Mouse (Mus musculus) spleen, adult 2 months (tissue): ENCODE data around the gene Klhl8. TPM values are rescaled to one million over a fixed set of nuclear protein-coding genes. Genes with fewer than 3 reads are reported as not detected.

ENCODE experiments used
- DNase-seq, 2 experiments: peaks; one replicate each; pipeline versions ENCODE4 v3.0.0 to v3.0.0-alpha.2; 2012 to 2021; ENCODE audit warnings: low spot score in 2 of 2, low read depth in 1 of 2
- H3K27ac ChIP-seq: fragments of 200-500 bp; 2 replicates; pipeline ENCODE4 v1.5.1; 2012; ENCODE audit warnings: low read length, inconsistent platforms; ENCODE audit not compliant: insufficient read depth
- H3K27me3 ChIP-seq: fragments of 200-500 bp; 2 replicates; pipeline ENCODE4 v1.6.1; 2012; ENCODE audit warnings: mild to moderate bottlenecking, moderate library complexity, low read length, inconsistent platforms; ENCODE audit not compliant: control insufficient read depth, insufficient read depth
- H3K36me3 ChIP-seq: fragments of 200-500 bp; 2 replicates; pipeline ENCODE4 v1.6.1; 2012; ENCODE audit warnings: mild to moderate bottlenecking, low read length, inconsistent platforms; ENCODE audit not compliant: control insufficient read depth, insufficient read depth
- H3K4me1 ChIP-seq: fragments of 200-500 bp; 2 replicates; pipeline ENCODE4 v1.6.1; 2011; ENCODE audit warnings: inconsistent platforms; ENCODE audit not compliant: control insufficient read depth, insufficient read depth, insufficient read length
- H3K4me3 ChIP-seq: fragments of 200-500 bp; 2 replicates; pipeline ENCODE4 v1.5.1; 2011; ENCODE audit warnings: mild to moderate bottlenecking, inconsistent platforms; ENCODE audit not compliant: insufficient read depth, insufficient read length; ENCODE audit errors: extremely low read depth
- CTCF ChIP-seq: fragments of 200-500 bp; IDR thresholded peaks from 2 replicates; pipeline ENCODE4 v1.5.1; 2011; ENCODE audit warnings: mild to moderate bottlenecking, inconsistent platforms; ENCODE audit not compliant: insufficient read depth, insufficient read length, insufficient replicate concordance; ENCODE audit errors: extremely low read depth
- POLR2A ChIP-seq: fragments of 200-500 bp; IDR thresholded peaks from 2 replicates; pipeline ENCODE4 v1.6.1; 2011; ENCODE audit warnings: low read depth, low read length, inconsistent platforms
- WGBS: fragments of 180-500 bp; shearing (Covaris S2); methylation state at CpG from one replicate; pipeline ENCODE4 v1.1.7; 2018; 5-methylcytosine and 5-hydroxymethylcytosine counted together
- polyA plus RNA-seq: library from polyadenylated mRNA; depleted of rRNA; stranded (reverse); fragments of >200 nt; gene quantifications from 2 replicates; pipeline ENCODE4 v1.2.3, GENCODE M21; 2012

Gene Klhl8
- polyA plus RNA-seq, 1 experiment = 2.0 TPM

DNA sequence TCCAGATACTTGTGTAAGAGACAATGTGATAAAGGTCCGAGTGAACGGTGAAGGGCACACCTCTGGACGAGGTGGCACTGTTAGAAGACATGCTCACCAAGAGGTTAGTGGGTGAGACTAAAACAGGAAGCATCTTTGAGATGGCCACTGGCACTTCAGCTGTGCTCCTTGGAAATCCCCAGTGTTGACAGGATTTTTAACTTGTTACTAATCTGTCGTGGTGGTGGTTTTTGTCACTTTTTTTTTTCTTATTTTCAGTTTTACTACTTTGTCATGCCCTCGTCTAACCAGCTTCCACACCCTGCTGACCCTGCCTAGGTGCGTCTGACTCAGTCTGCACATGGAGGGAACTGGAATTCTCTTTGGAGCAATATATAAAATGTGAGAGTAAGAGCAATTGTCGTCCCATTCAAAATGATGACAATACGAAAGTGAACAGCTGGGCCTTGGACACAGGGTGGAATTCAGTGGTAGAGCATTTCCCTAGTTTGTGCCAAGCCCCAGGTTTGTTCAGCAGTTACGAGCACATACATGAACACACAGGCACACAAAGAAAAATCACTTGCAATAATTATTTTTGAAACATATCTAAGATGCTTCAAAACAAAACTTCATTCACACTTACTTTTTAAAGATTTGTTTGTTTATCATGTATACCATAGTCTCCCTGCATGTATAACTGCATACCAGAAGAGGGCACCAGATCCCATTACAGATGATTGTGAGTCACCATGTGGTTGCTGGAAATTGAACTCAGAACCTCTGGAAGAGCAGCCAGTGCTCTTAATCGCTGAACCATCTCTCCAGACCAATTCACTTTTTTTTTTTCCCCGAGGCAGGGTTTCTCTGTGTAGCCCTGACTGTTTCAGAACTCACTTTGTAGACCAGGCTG, 3.5 kb upstream of the Klhl8 start:
- TF ChIP-seq CTCF (no peak), POLR2A (no peak)
- Histone ChIP-seq H3K4me3 (no peak overlapping the region), H3K4me1 (no peaks in the 10 kb centered on the region), H3K36me3 (no peaks in the 10 kb centered on the region), H3K27me3 (0 out of 2 replicates have a peak, but pooled peaks cover 3% of the 10 kb centered on the region), H3K27ac (no peak overlapping the region)
- 52% methylated on average over 11 of the region's 11 CpGs for WGBS
- no peak for DNase-seq

DNA sequence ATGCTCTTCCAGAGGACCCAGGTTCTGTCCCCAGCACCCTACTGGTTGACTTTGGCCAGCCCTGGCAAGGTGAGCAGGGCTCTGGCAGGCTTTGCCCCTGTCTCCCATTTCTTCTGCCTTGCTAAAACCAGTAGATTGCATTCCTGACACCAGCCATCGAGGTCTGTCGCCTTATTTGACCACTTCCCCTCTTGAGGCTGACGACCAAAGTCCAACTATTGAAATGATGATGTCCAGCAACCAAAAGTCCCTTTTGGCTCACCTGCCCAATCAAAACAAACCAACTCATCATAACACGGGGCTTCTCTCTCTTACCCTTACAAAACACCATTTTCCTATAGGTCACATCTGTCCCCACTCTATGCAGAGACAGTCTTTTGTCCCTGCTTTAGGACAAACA, 2.1 kb upstream of the Klhl8 start:
- WGBS = 31% methylated on average over 4 of the region's 4 CpGs
- TF ChIP-seq CTCF (no peak), POLR2A (no peak)
- H3K27ac ChIP-seq = no peak overlapping the region

DNA sequence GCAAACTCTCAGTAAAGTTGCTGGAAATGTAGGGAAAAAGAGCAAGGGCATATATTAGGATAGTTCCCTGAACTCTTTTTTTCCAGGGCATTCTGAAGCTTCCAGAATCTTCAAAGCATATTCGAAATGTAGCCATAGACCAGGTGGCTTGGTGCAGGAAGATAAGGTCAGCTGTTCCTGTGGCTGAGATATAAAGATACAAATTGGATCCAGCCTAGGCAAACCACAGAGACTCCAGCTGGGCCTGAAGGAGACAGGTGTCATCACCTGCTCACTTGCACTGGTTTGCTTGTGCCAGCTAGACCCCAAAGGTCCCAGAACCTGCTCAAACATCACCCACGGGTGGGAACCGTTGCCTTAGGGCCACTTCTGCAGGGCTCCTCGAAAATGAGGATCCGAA, 496 bp upstream of the Klhl8 start:
- no peak overlapping the region for H3K4me3 ChIP-seq
- no peak overlapping the region for H3K27ac ChIP-seq
- TF ChIP-seq POLR2A = no peak
- no peak for TF ChIP-seq CTCF

More for the DNA sequence above, 2.1 kb upstream of the Klhl8 start:
- Histone ChIP-seq H3K4me1 (no peaks in the 10 kb centered on the region), H3K36me3 (no peaks in the 10 kb centered on the region), H3K27me3 (0 out of 2 replicates have a peak, but pooled peaks cover 3% of the 10 kb centered on the region), H3K4me3 (no peak overlapping the region)
- no peak for DNase-seq

DNA sequence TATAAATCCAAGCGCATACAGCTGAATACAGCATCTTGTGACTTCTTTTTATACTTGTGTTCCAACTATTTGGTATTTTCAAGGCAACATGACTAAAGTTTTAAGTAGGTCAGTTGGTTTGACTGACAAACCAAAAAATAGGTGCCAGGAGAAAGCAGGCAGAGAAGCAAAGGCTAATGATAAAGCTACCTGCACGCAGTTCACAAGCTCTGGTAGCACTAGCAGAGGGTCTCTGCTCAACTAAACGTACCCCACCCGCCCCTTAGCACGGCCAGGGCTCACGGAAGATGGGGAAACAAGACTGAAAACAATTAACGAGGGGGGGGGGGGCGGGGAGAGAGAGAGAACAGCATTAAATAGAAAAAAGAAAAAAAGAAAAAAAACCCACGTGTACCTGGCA, 903 bp downstream of the Klhl8 start:
- WGBS = 28% methylated on average over 8 of the region's 9 CpGs
- no peak for TF ChIP-seq POLR2A
- no peak for TF ChIP-seq CTCF
- Histone ChIP-seq H3K27ac (no peak overlapping the region), H3K4me1 (no peaks in the 10 kb centered on the region), H3K36me3 (no peaks in the 10 kb centered on the region), H3K4me3 (no peak overlapping the region), H3K27me3 (0 out of 2 replicates have a peak, but pooled peaks cover 3% of the 10 kb centered on the region)
- no peak for DNase-seq

More for the DNA sequence above, 496 bp upstream of the Klhl8 start:
- DNase-seq = no peak
- no peaks in the 10 kb centered on the region for H3K4me1 ChIP-seq
- 0 out of 2 replicates have a peak, but pooled peaks cover 3% of the 10 kb centered on the region for H3K27me3 ChIP-seq
- 65% methylated on average over 5 of the region's 5 CpGs for WGBS
- no peaks in the 10 kb centered on the region for H3K36me3 ChIP-seq

DNA sequence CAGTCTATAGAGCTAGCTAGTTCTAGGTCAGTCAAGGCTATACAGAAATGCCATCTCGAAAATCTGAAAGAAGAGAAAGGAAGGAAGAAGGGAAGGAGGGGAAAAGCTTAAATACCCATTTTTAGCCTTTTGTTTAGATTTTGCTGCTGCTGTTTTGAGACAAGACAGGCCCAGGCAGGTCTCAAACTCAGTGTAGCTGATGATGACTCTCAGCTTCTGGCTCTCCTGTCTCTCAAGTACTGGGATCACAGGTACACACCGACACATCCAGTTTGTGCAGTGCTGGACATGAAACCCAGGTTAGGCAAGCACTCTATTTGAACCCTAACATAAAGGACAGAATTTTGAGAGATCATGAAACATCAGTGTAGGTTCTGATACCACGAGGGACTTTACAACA, 1.6 kb downstream of the Klhl8 start:
- H3K27me3 ChIP-seq = 0 out of 2 replicates have a peak, but pooled peaks cover 3% of the 10 kb centered on the region
- TF ChIP-seq CTCF = no peak
- TF ChIP-seq POLR2A = no peak

DNA sequence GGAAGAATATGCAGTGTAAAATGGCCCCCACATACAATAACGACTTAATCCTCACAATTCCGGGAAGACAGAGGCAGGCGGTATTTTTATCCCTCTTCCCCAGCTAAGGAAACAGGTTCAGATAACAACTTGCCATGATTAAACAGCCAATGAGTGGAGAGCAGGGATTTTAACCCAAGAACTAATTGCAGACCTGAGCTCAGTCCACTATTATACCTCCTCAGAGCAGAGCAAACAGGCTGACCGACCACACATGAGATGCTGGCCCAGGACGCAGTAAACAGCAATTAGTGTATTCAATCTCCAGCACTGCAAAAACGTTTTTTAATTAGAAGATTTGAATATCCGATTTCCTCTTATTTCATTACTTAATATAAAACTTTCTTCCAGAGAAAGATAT, 2.2 kb downstream of the Klhl8 start:
- WGBS = 85% methylated on average over 7 of the region's 7 CpGs
- DNase-seq = no peak
- no peak overlapping the region for H3K27ac ChIP-seq
- H3K27me3 ChIP-seq = 0 out of 2 replicates have a peak, but pooled peaks cover 3% of the 10 kb centered on the region
- TF ChIP-seq POLR2A = no peak
- no peak for TF ChIP-seq CTCF
- H3K4me3 ChIP-seq = no peak overlapping the region
- no peaks in the 10 kb centered on the region for H3K36me3 ChIP-seq
- no peaks in the 10 kb centered on the region for H3K4me1 ChIP-seq

More for the DNA sequence above, 1.6 kb downstream of the Klhl8 start:
- Histone ChIP-seq H3K27ac (no peak overlapping the region), H3K4me1 (no peaks in the 10 kb centered on the region), H3K4me3 (no peak overlapping the region), H3K36me3 (no peaks in the 10 kb centered on the region)
- WGBS = 67% methylated on average over 3 of the region's 3 CpGs
- no peak for DNase-seq

DNA sequence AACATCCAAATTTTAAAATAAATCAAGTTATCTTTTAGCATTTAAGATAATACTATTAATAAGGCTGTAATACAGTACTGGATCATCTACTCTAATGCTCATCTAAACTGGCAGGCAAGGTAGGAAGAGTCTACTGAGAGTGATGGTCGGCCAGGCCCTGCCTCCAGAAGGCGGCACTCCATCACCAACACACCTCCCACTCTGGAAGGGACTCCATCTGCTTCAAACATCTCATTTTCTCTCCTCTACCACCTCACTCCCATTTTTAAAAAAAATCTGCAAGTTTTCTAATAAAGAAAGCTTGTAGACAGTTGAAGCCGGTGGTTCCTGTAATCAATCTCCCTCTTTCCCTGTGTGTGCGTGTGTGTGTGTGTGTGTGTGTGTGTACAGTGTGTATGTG, 3.2 kb downstream of the Klhl8 start:
- Histone ChIP-seq H3K27me3 (0 out of 2 replicates have a peak, but pooled peaks cover 3% of the 10 kb centered on the region), H3K4me1 (no peaks in the 10 kb centered on the region), H3K36me3 (no peaks in the 10 kb centered on the region), H3K27ac (no peak overlapping the region), H3K4me3 (no peak overlapping the region)
- no peak for DNase-seq
- 83% methylated on average over 4 of the region's 4 CpGs for WGBS
- TF ChIP-seq POLR2A (no peak), CTCF (no peak)
